Mouse (Mus musculus) heart, adult 2 months (tissue): Measurements from ENCODE around the gene Ninj2. TPM values are rescaled to one million over a fixed set of nuclear protein-coding genes. Genes with fewer than 3 reads are reported as not detected.
"Not testable (repeated sequence)": the region's sequence is repeated elsewhere in the genome, so short reads cannot be mapped to it uniquely, and the experiment has no call there.

Experiments used
- DNase-seq, 2 experiments: peaks; one replicate each; pipeline ENCODE4 v3.0.0; 2021
- H3K27ac ChIP-seq: fragments of 200-600 bp; 2 replicates; pipeline ENCODE4 v1.8.1; 2022
- H3K27me3 ChIP-seq: fragments of 200-500 bp; 2 replicates; pipeline ENCODE4 v1.6.1; 2012; ENCODE audit warnings: mild to moderate bottlenecking, low read length, inconsistent platforms, mixed read lengths; ENCODE audit not compliant: control insufficient read depth, insufficient read depth
- H3K36me3 ChIP-seq: fragments of 200-500 bp; 2 replicates; pipeline ENCODE4 v1.6.1; 2012; ENCODE audit warnings: low read length, inconsistent platforms; ENCODE audit not compliant: control insufficient read depth, insufficient read depth
- H3K4me1 ChIP-seq: fragments of 200-500 bp; 2 replicates; pipeline ENCODE4 v1.6.1; 2011; ENCODE audit warnings: low read length; ENCODE audit not compliant: control insufficient read depth, insufficient read depth
- H3K4me3 ChIP-seq: fragments of 200-600 bp; 2 replicates; pipeline ENCODE4 v1.8.1; 2022
- H3K79me2 ChIP-seq: fragments of 200-500 bp; replicated peaks from 2 replicates; pipeline ENCODE4 v1.6.1; 2012; ENCODE audit warnings: mild to moderate bottlenecking, inconsistent platforms, low read length, moderate library complexity, mixed read lengths; ENCODE audit not compliant: control insufficient read depth, insufficient read depth
- H3K9ac ChIP-seq: fragments of 200-500 bp; 2 replicates; pipeline ENCODE4 v1.6.1; 2012; ENCODE audit warnings: low read depth, mild to moderate bottlenecking, control low read depth, inconsistent platforms, low read length, mixed read lengths
- CTCF ChIP-seq: fragments of 200-600 bp; IDR thresholded peaks from 2 replicates; pipeline ENCODE4 v1.8.1; 2022; ENCODE audit warnings: antibody characterized with exemption, mild to moderate bottlenecking, moderate library complexity
- EP300 ChIP-seq: fragments of 200-500 bp; IDR thresholded peaks from 2 replicates; pipeline ENCODE4 v1.6.1; 2011; ENCODE audit warnings: low read depth, low read length, control low read depth; ENCODE audit not compliant: insufficient read depth
- POLR2A ChIP-seq: fragments of 200-500 bp; IDR thresholded peaks from 2 replicates; pipeline ENCODE4 v1.6.1; 2011; ENCODE audit warnings: mild to moderate bottlenecking, low read depth, low read length, control low read depth; ENCODE audit not compliant: insufficient read depth
- WGBS: fragments of 180-500 bp; shearing (Covaris S2); methylation state at CpG from one replicate; pipeline ENCODE4 v1.1.7; 2018; 5-methylcytosine and 5-hydroxymethylcytosine counted together
- intact Hi-C: fragments of 180-260 bp; cut with DNase I; formaldehyde crosslinking; loops from one replicate; pipeline ENCODE4 v1.15.1; 2025
- polyA plus RNA-seq: library from polyadenylated mRNA; depleted of rRNA; stranded (reverse); fragments of >200 nt; gene quantifications from 2 replicates; pipeline ENCODE4 v1.2.3, GENCODE M21; 2012
- total RNA-seq, 2 experiments: library from RNA; stranded (reverse); gene quantifications; 2 replicates each; pipeline ENCODE4 v1.2.3; 2021

Gene Ninj2
- total and polyA plus RNA-seq, 3 experiments: not detected

GRCm38 (mm10) chr6:120081516-120081915, 11.6 kb upstream of the Ninj2 start:
- TF ChIP-seq EP300 (no peak), POLR2A (no peak), CTCF (no peak)
- Histone ChIP-seq H3K4me1 (no peaks in the 10 kb centered on the region), H3K4me3 (no peak overlapping the region), H3K79me2 (no peaks in the 10 kb centered on the region), H3K27me3 (no peaks in the 10 kb centered on the region), H3K9ac (no peak overlapping the region), H3K36me3 (no peaks in the 10 kb centered on the region), H3K27ac (no peak overlapping the region)
- DNase-seq: no peak
- WGBS: 75% methylated on average over 4 of the region's 4 CpGs
- intact Hi-C loops: no loop called here

GRCm38 (mm10) chr6:120082251-120082950, 10.7 kb upstream of the Ninj2 start:
- Histone ChIP-seq H3K36me3 (no peaks in the 10 kb centered on the region), H3K27ac (no peak overlapping the region), H3K4me3 (no peak overlapping the region), H3K27me3 (no peaks in the 10 kb centered on the region), H3K9ac (no peak overlapping the region), H3K79me2 (no peaks in the 10 kb centered on the region), H3K4me1 (no peaks in the 10 kb centered on the region)
- intact Hi-C loops: no loop called here
- no peak for TF ChIP-seq CTCF
- no peak for TF ChIP-seq EP300
- TF ChIP-seq POLR2A: no peak
- no peak for DNase-seq
- 85% methylated on average over 6 of the region's 6 CpGs for WGBS

GRCm38 (mm10) chr6:120082951-120083411, 10.2 kb upstream of the Ninj2 start:
- WGBS: 50% methylated on average over 8 of the region's 8 CpGs
- intact Hi-C loops: no loop called here
- Histone ChIP-seq H3K36me3 (no peaks in the 10 kb centered on the region), H3K9ac (no peak overlapping the region), H3K4me1 (no peaks in the 10 kb centered on the region), H3K79me2 (no peaks in the 10 kb centered on the region), H3K4me3 (no peak overlapping the region), H3K27ac (no peak overlapping the region), H3K27me3 (no peaks in the 10 kb centered on the region)
- no peak for DNase-seq
- TF ChIP-seq POLR2A: no peak
- no peak for TF ChIP-seq CTCF
- TF ChIP-seq EP300: no peak

- 81% methylated on average over 6 of the region's 6 CpGs for WGBS
- TF ChIP-seq CTCF (no peak), EP300 (no peak), POLR2A (no peak)
- Histone ChIP-seq H3K27me3 (no peaks in the 10 kb centered on the region), H3K36me3 (no peaks in the 10 kb centered on the region), H3K9ac (no peak overlapping the region), H3K4me1 (no peaks in the 10 kb centered on the region), H3K4me3 (no peak overlapping the region), H3K79me2 (no peaks in the 10 kb centered on the region), H3K27ac (no peak overlapping the region)
- no peak for DNase-seq
- intact Hi-C loops: no loop called here
These were observed 9.7 kb upstream of the Ninj2 start for GRCm38 (mm10) chr6:120083442-120083841.

GRCm38 (mm10) chr6:120084983-120085382, 8.2 kb upstream of the Ninj2 start:
- no peak for DNase-seq
- H3K36me3 ChIP-seq: no peaks in the 10 kb centered on the region
- H3K9ac ChIP-seq: no peak overlapping the region
- H3K4me3 ChIP-seq: no peak overlapping the region
- intact Hi-C loops: no loop called here
- no peaks in the 10 kb centered on the region for H3K4me1 ChIP-seq
- 85% methylated on average over 2 of the region's 2 CpGs for WGBS
- H3K27me3 ChIP-seq: no peaks in the 10 kb centered on the region
- no peak overlapping the region for H3K27ac ChIP-seq
- H3K79me2 ChIP-seq: no peaks in the 10 kb centered on the region
- TF ChIP-seq CTCF (no peak), EP300 (no peak), POLR2A (no peak)

GRCm38 (mm10) chr6:120085832-120086231, 7.3 kb upstream of the Ninj2 start:
- no peaks in the 10 kb centered on the region for H3K27me3 ChIP-seq
- H3K27ac ChIP-seq: no peak overlapping the region
- DNase-seq: no peak
- intact Hi-C loops: no loop called here
- WGBS: 84% methylated on average over 3 of the region's 3 CpGs
- H3K36me3 ChIP-seq: no peaks in the 10 kb centered on the region
- TF ChIP-seq CTCF (no peak), POLR2A (no peak), EP300 (no peak)
- H3K4me3 ChIP-seq: no peak overlapping the region
- H3K79me2 ChIP-seq: no peaks in the 10 kb centered on the region
- H3K9ac ChIP-seq: no peak overlapping the region
- H3K4me1 ChIP-seq: no peaks in the 10 kb centered on the region; the same call in 1 of the 2 replicates

- 98% methylated on average over 8 of the region's 8 CpGs for WGBS
- intact Hi-C loops, H3K27me3 ChIP-seq, H3K79me2 ChIP-seq, DNase-seq, H3K36me3 ChIP-seq, H3K27ac ChIP-seq, H3K4me3 ChIP-seq, H3K4me1 ChIP-seq, H3K9ac ChIP-seq: not testable (repeated sequence)
These were observed 6.1 kb upstream of the Ninj2 start for GRCm38 (mm10) chr6:120087041-120087440.
